ENCODE assay signal across 11 mouse cellular contexts in the genomic region with DNA sequence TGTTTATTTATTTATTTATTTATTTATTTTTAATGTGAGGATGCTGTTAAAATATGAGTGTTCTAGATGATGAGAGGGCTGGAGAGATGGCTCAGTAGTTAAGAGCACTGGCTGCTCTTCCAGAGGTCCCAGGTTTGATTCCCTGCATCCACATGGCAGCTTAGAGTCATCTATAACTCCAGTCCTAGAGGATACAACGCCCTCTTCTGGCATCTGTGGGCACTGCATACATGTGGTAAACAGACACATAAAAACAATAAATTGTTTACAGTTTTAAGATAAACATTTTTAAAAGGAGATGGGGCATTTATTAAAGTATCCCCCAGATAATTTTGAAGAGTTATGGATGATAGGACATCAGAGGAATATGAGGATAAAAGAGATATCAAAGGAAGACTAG. TPM values are rescaled to one million over a fixed set of nuclear protein-coding genes. Genes with fewer than 3 reads are reported as not detected.
DNase-seq lines count a peak whose midpoint lies in the region.
"Had no signal": no experiment of that assay in that cellular context is flagged by ENCODE, and none has a peak within 500 bp of the region (broad histone marks: within the 10 kb centered on the region; RNA-seq: fewer than 3 reads in every experiment).

No protein-coding gene starts in this region.

- DNase-seq in kidney, postnatal 10 days = peak; percentile 40
- no peak for DNase-seq in kidney, adult 18-20 months
- peak; percentile 39 for DNase-seq in thymus, postnatal 14 days
- DNase-seq in thymus, postnatal 10 days (ENCODE audit: low spot score in 2 of 2) = no peak
- peak; percentile 51 for DNase-seq in R1 (ENCODE audit: low read depth, low spot score)
- DNase-seq in testis, postnatal 10 days (ENCODE audit: low spot score) = peak; percentile 53
- no peak for DNase-seq in gastrocnemius, postnatal 14 days
- DNase-seq in ovary, postnatal 10 days (ENCODE audit: low spot score) = no peak
- DNase-seq: retina, postnatal 1 day had no signal

- intact Hi-C loops in gastrocnemius, postnatal 14 days (cut with DNase I; ENCODE audit: low total_unique reads) = no loop called here

RNA-seq across cellular contexts. Expression of gene Wipf1, which starts 10.2 kb away (rescaled TPM):
- total RNA-seq in gastrocnemius, postnatal 14 days (2021) = 10 to 100 TPM; 17.4 to 19.8 TPM

RNA-seq across cellular contexts. Expression of gene Chrna1, which starts 40.4 kb away (rescaled TPM):
- 10 to 100 TPM; 14.4 to 17.4 TPM for total RNA-seq in gastrocnemius, postnatal 14 days (2021)
- total RNA-seq: adrenal gland, adult 18-20 months; hematopoietic stem cell, adult 5-6 weeks had no signal

Comparison
In these comparisons a context has a peak if more than half of its experiments do, and no peak if none do; other contexts are left out.
1. DNase-seq: peak in kidney, postnatal 10 days (single experiment), thymus, postnatal 14 days (single experiment), R1 (single experiment) and testis, postnatal 10 days (single experiment); none in kidney, adult 18-20 months (single experiment), thymus, postnatal 10 days (0 of 2), gastrocnemius, postnatal 14 days (single experiment) and ovary, postnatal 10 days (single experiment).